Comparison of ENCODE assay signal across 1 mouse cellular context in genomic region chr12:86030932-86031331, GRCm38 (mm10).
TF ChIP-seq lines count a peak whose summit lies in the region.

No protein-coding gene starts in this region.

TF ChIP-seq in MEL, 35 proteins besides CTCF, POLR2A, EP300 and RAD21:
- TF ChIP-seq BHLHE40 (IDR thresholded peaks at IDR 0.05; ENCODE audit: borderline replicate concordance, low read depth, low read length) (no peak), TCF12 (IDR thresholded peaks at IDR 0.05; ENCODE audit: low read depth, low read length) (peak; percentile 56; the same call in 1 of the 2 replicates), ETS1 (IDR thresholded peaks at IDR 0.05; ENCODE audit: low read depth, low read length) (peak; percentile 24; the same call in 1 of the 2 replicates), GATA1 (IDR thresholded peaks at IDR 0.05; ENCODE audit: low read depth, low read length) (peak; percentile 82)
